Mouse (Mus musculus) midbrain, embryonic 14.5 days (tissue): ENCODE data around the gene Prrc2b. TPM values are rescaled to one million over a fixed set of nuclear protein-coding genes. Genes with fewer than 3 reads are reported as not detected.

Source experiments
- ATAC-seq: fragments of 200-750 bp; cut with Nextera tagmentation; 2 replicates; pipeline ENCODE4 v1.8.0; 2017; ENCODE audit warnings: moderate number of reproducible peaks, moderate library complexity; ENCODE audit not compliant: low FRiP score, low TSS enrichment
- DNase-seq: peaks from one replicate; pipeline ENCODE4 v3.0.0-alpha.2; 2015
- H3K27ac ChIP-seq: fragments of 300-500 bp; sonication (generic); replicated peaks from 2 replicates; pipeline ENCODE4 v1.5.1; 2014; ENCODE audit warnings: mild to moderate bottlenecking, low read depth, low read length, moderate library complexity
- H3K27me3 ChIP-seq: fragments of 300-500 bp; sonication (generic); 2 replicates; pipeline ENCODE4 v1.6.1; 2014; ENCODE audit warnings: low read length, control low read depth, mixed read lengths; ENCODE audit not compliant: control insufficient read depth, insufficient read depth
- H3K36me3 ChIP-seq: fragments of 300-500 bp; sonication (generic); 2 replicates; pipeline ENCODE4 v1.6.1; 2014; ENCODE audit warnings: low read length, control low read depth; ENCODE audit not compliant: control insufficient read depth, insufficient read depth
- H3K4me1 ChIP-seq: fragments of 300-500 bp; sonication (generic); 2 replicates; pipeline ENCODE4 v1.6.1; 2014; ENCODE audit warnings: mild to moderate bottlenecking, antibody characterized with exemption, low read length, control low read depth; ENCODE audit not compliant: control insufficient read depth, insufficient read depth
- H3K4me2 ChIP-seq: fragments of 300-500 bp; sonication (generic); 2 replicates; pipeline ENCODE4 v1.6.1; 2014; ENCODE audit warnings: mild to moderate bottlenecking, low read length, moderate library complexity
- H3K4me3 ChIP-seq: fragments of 300-500 bp; sonication (generic); replicated peaks from 2 replicates; pipeline ENCODE4 v1.5.1; 2014; ENCODE audit warnings: low read depth, low read length
- H3K9ac ChIP-seq: fragments of 300-500 bp; sonication (generic); replicated peaks from 2 replicates; pipeline ENCODE4 v1.6.1; 2014; ENCODE audit warnings: mild to moderate bottlenecking, low read length, moderate library complexity
- H3K9me3 ChIP-seq: fragments of 300-500 bp; sonication (generic); 2 replicates; pipeline ENCODE4 v1.6.1; 2016; ENCODE audit warnings: low read length, control low read depth, mixed read lengths; ENCODE audit not compliant: control insufficient read depth
- WGBS: fragments of 180-500 bp; shearing (Covaris S2); extraction: QIAGEN DNeasy Blood & Tissue Kit; methylation state at CpG from one replicate; pipeline ENCODE4 v1.1.7; 2014; 5-methylcytosine and 5-hydroxymethylcytosine counted together
- polyA plus RNA-seq: library from polyadenylated mRNA; unstranded; fragments of >200 nt; fragmentation: Nextera tagmentation; extraction: Ambion mirVana; gene quantifications from 2 replicates; pipeline ENCODE4 v1.2.1, GENCODE M21; 2014

Prrc2b gene
- polyA plus RNA-seq, 1 experiment from 2014 or later, result 121 TPM

DNA sequence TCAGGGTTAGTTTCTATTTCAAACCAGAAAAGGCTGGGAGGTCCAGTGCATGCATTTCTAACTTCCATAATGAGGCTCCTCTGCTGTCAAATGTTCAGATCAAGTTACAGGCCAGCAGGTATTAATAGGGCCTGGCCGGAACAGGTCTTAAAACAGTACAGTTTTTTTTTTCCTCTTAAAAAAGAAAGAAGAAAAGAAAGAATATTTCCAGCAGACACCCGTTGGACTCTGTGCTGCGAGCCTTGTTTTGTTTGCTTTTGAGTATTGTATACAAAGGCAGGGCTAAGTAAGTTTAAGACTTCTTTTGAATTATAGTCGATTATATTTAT is 2.9 kb downstream of the Prrc2b start:
- Histone ChIP-seq H3K4me3 (peak overlapping the region; percentile 86), H3K27ac (no peak overlapping the region), H3K9me3 (no peaks in the 10 kb centered on the region), H3K27me3 (no peaks in the 10 kb centered on the region), H3K36me3 (no peaks in the 10 kb centered on the region), H3K4me2 (peak overlapping the region; percentile 100), H3K9ac (peak overlapping the region; percentile 100), H3K4me1 (peaks cover 73% of the 10 kb centered on the region)
- ATAC-seq (no peak), DNase-seq (no peak)
- WGBS, result 27% methylated on average over 4 of the region's 4 CpGs

DNA sequence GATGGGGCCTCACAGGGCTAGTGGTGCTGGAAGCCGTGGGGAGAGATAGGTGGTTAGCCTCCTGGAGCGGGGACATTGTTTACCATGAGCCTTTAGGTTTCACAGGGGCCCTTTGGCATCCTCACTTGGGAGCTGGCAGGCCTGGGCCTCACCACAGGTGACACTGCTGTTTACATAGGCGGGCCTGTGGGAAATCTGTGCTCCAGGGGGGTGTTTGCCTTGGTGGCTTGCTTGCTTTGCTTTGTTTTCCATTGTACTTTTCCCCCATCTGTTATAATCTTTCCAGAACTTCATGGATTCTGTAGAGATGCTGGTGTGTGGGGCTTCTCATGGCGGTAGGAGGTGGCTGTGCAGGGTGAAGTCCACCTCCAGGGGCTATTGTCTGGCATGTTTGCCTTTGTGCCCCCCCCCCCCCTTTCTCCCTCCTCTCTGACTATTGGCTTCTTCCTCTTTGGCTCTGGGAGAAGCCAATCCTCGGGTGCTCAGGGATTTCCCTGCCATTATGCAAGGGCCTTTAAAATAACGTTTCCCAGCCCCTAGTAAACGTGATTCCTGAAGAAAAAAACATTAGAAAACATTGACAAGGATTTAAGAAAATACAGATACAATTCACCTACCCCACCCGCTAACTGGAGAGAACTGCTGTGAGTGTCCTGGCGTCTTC is 3.6 kb downstream of the Prrc2b start:
- no peaks in the 10 kb centered on the region for H3K9me3 ChIP-seq
- peaks cover 80% of the 10 kb centered on the region for H3K4me1 ChIP-seq
- H3K27me3 ChIP-seq, result no peaks in the 10 kb centered on the region
- ATAC-seq (no peak), DNase-seq (no peak)
- peak overlapping the region; percentile 100; the same call in 1 of the 2 replicates for H3K9ac ChIP-seq
- H3K4me2 ChIP-seq, result peak overlapping the region; percentile 100
- peak overlapping the region; percentile 52 for H3K27ac ChIP-seq
- no peaks in the 10 kb centered on the region for H3K36me3 ChIP-seq
- H3K4me3 ChIP-seq, result peak overlapping the region; percentile 86
- WGBS, result 26% methylated on average over 9 of the region's 9 CpGs

- Histone ChIP-seq H3K4me3 (no peak overlapping the region), H3K36me3 (no peaks in the 10 kb centered on the region), H3K9ac (0 out of 2 replicates have a peak overlapping the region, but pooled peaks have one; percentile 100), H3K4me1 (peaks cover 78% of the 10 kb centered on the region), H3K27ac (peak overlapping the region; percentile 52; the same call in 1 of the 2 replicates), H3K27me3 (no peaks in the 10 kb centered on the region), H3K4me2 (peak overlapping the region; percentile 100), H3K9me3 (no peaks in the 10 kb centered on the region)
- 26% methylated on average over 7 of the region's 7 CpGs for WGBS
- ATAC-seq, result no peak
- no peak for DNase-seq
Observed at GRCm38 (mm10) chr2:32154998-32155541, 4.2 kb downstream of the Prrc2b start.

DNA sequence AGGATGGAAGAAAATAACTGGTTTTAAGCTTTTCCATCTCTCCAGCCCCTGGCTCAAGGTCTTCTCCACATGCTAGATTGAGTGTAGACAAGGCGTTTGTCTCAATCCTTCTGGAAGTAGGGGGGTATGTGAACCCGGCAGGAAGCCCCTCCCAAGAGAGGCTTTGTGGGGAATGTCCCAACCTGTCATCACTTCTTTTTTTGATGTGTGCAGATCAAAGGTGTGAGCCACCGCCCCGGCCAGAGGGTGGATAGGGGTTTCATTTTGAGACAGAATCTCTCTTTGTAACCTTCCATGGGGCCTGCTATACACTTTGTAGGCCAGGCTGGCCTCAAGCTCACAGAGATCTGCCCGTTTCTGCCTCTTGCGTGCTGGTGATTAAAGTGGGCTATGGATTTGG is 4.7 kb downstream of the Prrc2b start:
- ATAC-seq, result no peak
- Histone ChIP-seq H3K36me3 (no peaks in the 10 kb centered on the region), H3K9me3 (no peaks in the 10 kb centered on the region), H3K9ac (no peak overlapping the region), H3K4me2 (peak overlapping the region; percentile 100), H3K27me3 (no peaks in the 10 kb centered on the region), H3K27ac (0 out of 2 replicates have a peak overlapping the region, but pooled peaks have one; percentile 37), H3K4me1 (peaks cover 73% of the 10 kb centered on the region), H3K4me3 (no peak overlapping the region)
- WGBS, result 48% methylated on average over 6 of the region's 6 CpGs
- DNase-seq, result no peak

- Histone ChIP-seq H3K27ac (peak overlapping the region; percentile 70), H3K4me3 (no peak overlapping the region), H3K36me3 (no peaks in the 10 kb centered on the region), H3K4me1 (peaks cover 72% of the 10 kb centered on the region), H3K9ac (no peak overlapping the region; the same call in 1 of the 2 replicates), H3K27me3 (no peaks in the 10 kb centered on the region), H3K9me3 (no peaks in the 10 kb centered on the region), H3K4me2 (peak overlapping the region; percentile 36)
- DNase-seq, result no peak
- ATAC-seq, result no peak
- 74% methylated on average over 10 of the region's 10 CpGs for WGBS
Observed at GRCm38 (mm10) chr2:32156645-32157044, 5.8 kb downstream of the Prrc2b start.

DNA sequence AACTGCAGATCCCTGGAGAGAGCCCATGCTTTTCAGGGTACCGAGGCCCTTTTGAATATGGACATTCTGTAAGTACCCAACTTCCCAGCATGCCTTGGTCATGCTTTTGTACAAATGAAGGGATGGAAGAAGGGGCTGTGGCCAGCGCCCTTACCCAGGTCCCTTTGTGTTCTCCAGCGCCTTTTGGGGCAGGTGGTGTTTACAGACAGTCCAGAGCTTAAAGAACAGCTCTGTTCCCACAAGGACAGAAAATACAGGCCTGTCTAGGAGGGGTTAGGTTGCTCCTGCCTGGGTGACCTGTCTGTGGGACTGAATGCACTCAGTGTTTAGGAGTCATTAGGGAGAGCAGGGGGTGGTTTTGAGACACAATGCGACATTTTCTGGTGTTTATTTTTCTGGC is 6.4 kb downstream of the Prrc2b start:
- Histone ChIP-seq H3K36me3 (no peaks in the 10 kb centered on the region), H3K27me3 (no peaks in the 10 kb centered on the region), H3K9me3 (no peaks in the 10 kb centered on the region), H3K4me3 (no peak overlapping the region), H3K9ac (no peak overlapping the region; the same call in 1 of the 2 replicates), H3K4me1 (peaks cover 70% of the 10 kb centered on the region), H3K27ac (peak overlapping the region; percentile 70), H3K4me2 (peak overlapping the region; percentile 36)
- 12% methylated on average over 4 of the region's 4 CpGs for WGBS
- DNase-seq (no peak), ATAC-seq (no peak)

DNA sequence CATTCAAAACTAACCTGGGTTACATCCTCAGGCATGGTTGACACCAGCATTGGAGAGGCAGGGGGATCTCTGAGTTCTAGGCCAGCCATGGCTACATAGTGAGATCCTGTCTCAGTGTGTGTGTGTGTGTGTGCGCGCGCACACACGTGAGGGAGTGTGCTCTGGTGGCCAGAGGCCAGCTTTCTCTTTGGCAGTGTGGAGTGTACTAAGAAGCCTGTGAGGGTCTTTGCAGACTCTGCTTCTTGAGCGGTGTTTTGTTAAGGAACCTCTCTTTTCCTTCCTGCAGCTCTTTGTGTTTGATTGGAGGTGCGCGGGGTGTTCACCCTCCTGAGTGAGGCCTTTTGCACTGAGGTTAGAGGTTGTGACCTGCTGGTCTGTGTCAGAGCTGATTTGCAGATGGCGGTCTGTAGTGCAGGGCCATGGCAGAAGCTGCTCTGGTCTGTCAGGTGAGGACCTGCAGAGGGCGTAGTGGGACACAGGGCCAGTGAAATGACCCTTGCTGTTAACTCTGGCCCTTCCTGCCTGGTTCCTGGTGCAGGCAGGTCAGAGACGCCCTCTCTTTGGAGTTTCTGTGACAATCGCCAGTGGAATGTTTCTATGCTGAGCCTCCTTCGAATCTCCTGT is 7.8 kb downstream of the Prrc2b start:
- Histone ChIP-seq H3K27me3 (no peaks in the 10 kb centered on the region), H3K4me2 (no peak overlapping the region), H3K9me3 (no peaks in the 10 kb centered on the region), H3K9ac (no peak overlapping the region), H3K4me3 (no peak overlapping the region), H3K36me3 (no peaks in the 10 kb centered on the region), H3K27ac (no peak overlapping the region), H3K4me1 (peaks cover 56% of the 10 kb centered on the region)
- 70% methylated on average over 12 of the region's 12 CpGs for WGBS
- DNase-seq, result no peak
- no peak for ATAC-seq

GRCm38 (mm10) chr2:32160525-32160924 is 9.6 kb downstream of the Prrc2b start:
- H3K4me2 ChIP-seq, result no peak overlapping the region
- peaks cover 44% of the 10 kb centered on the region for H3K4me1 ChIP-seq
- no peak overlapping the region for H3K4me3 ChIP-seq
- H3K27me3 ChIP-seq, result no peaks in the 10 kb centered on the region
- DNase-seq (no peak), ATAC-seq (no peak)
- no peaks in the 10 kb centered on the region for H3K9me3 ChIP-seq
- H3K36me3 ChIP-seq, result no peaks in the 10 kb centered on the region
- no peak overlapping the region for H3K9ac ChIP-seq
- WGBS, result 94% methylated on average over 3 of the region's 3 CpGs
- no peak overlapping the region for H3K27ac ChIP-seq

- Histone ChIP-seq H3K9me3 (no peaks in the 10 kb centered on the region), H3K27ac (no peak overlapping the region), H3K9ac (no peak overlapping the region), H3K27me3 (no peaks in the 10 kb centered on the region), H3K36me3 (no peaks in the 10 kb centered on the region), H3K4me2 (no peak overlapping the region), H3K4me1 (peaks cover 40% of the 10 kb centered on the region), H3K4me3 (no peak overlapping the region)
- ATAC-seq (no peak), DNase-seq (no peak)
- 86% methylated on average over 5 of the region's 5 CpGs for WGBS
Observed at GRCm38 (mm10) chr2:32160967-32161366, 10.1 kb downstream of the Prrc2b start.
